Mouse (Mus musculus): ENCODE measurements at regions not wholly inside any gene's neighbourhood (a gene's known extent, or its start where the extent isn't known, plus 50 kb on each side); places are given as distances from the start of the nearest gene placed in this dataset.

DNA sequence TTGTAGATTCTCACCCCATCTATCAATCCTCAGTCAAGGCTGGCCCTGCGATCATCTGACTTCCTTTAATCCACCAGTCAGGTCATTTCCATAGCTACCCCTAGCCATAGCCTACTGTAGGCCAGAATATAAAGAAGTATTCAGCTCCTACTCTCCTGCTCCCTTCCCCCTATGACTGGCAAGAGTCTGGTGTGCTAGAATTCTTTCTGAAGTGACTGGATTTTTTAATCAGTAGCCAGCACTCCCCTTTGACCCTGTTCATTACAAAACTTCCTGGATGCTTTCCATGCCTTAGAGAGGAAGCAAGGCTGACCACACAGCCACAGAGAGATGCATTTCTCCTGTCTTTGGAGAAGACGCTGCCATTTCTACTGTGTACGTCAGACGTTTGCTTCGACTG is 66.5 kb downstream of the Bbs10 start:
- TF ChIP-seq TBP (IDR thresholded peaks at IDR 0.05; ENCODE audit: low read depth, low read length) (no peak), TAL1 (IDR thresholded peaks at IDR 0.05; ENCODE audit: low read length) (no peak), MAFK (IDR thresholded peaks at IDR 0.05; ENCODE audit: borderline replicate concordance, low read depth, low read length) (no peak), GATA1 (IDR thresholded peaks at IDR 0.05; ENCODE audit: low read depth, low read length) (no peak), JUND (IDR thresholded peaks at IDR 0.05; ENCODE audit: low read depth, low read length) (no peak)
